Comparison of ENCODE assay signal across 10 mouse cellular contexts in genomic region chr2:90489839-90490238, GRCm38 (mm10).
DNase-seq lines count a peak whose midpoint lies in the region; ATAC-seq and TF ChIP-seq lines count a peak whose summit lies in the region.
"Had no signal": no experiment of that assay in that cellular context is flagged by ENCODE, and none has a peak within 500 bp of the region (broad histone marks: within the 10 kb centered on the region; RNA-seq: fewer than 3 reads in every experiment).

No protein-coding gene starts in this region.

- TF ChIP-seq CTCF in heart, adult 2 months (IDR thresholded peaks at IDR 0.05): no peak

- peak in 1 of 2 experiments; percentile 44 for DNase-seq in heart, adult 2 months
- no peak for DNase-seq in heart, postnatal 4 days
- no peak for DNase-seq in midbrain, embryonic 14.5 days
- peak; percentile 66 to 77 for DNase-seq in cerebellum, postnatal 25 days
- no peak for DNase-seq in spleen, postnatal 10 days (ENCODE audit: low spot score in 2 of 2)

- no peak overlapping the region for H3K4me2 ChIP-seq in midbrain, embryonic 13.5 days (replicated peaks)
- H3K4me2 ChIP-seq in midbrain, embryonic 14.5 days (ENCODE audit: low read length): no peak overlapping the region
- no peak overlapping the region for H3K4me2 ChIP-seq in stomach, embryonic 15.5 days
- H3K4me2 ChIP-seq in forebrain, embryonic 13.5 days: no peak overlapping the region
- H3K4me2 ChIP-seq: liver, embryonic 15.5 days; neural tube, embryonic 12.5 days had no signal

- no peak for TF ChIP-seq EP300 in heart, adult 2 months (IDR thresholded peaks at IDR 0.05; ENCODE audit: insufficient read depth, low read depth, low read length)

- 52% methylated on average over 4 of the region's 4 CpGs for WGBS in heart, adult 2 months
- 51% methylated on average over 4 of the region's 4 CpGs for WGBS in midbrain, embryonic 13.5 days
- 47% methylated on average over 4 of the region's 4 CpGs for WGBS in midbrain, embryonic 14.5 days
- WGBS in stomach, embryonic 15.5 days: 55% methylated on average over 4 of the region's 4 CpGs
- WGBS in forebrain, embryonic 13.5 days: 56% methylated on average over 4 of the region's 4 CpGs

- intact Hi-C loops in heart, adult 2 months (cut with DNase I): no loop called here

- no peaks in the 10 kb centered on the region for H3K9me3 ChIP-seq in midbrain, embryonic 13.5 days
- no peaks in the 10 kb centered on the region for H3K9me3 ChIP-seq in midbrain, embryonic 14.5 days (ENCODE audit: control insufficient read depth, low read length)
- no peaks in the 10 kb centered on the region for H3K9me3 ChIP-seq in stomach, embryonic 15.5 days
- no peaks in the 10 kb centered on the region for H3K9me3 ChIP-seq in forebrain, embryonic 13.5 days (replicated peaks)
- H3K9me3 ChIP-seq: liver, embryonic 15.5 days; neural tube, embryonic 12.5 days had no signal

- H3K4me1 ChIP-seq in heart, adult 2 months (ENCODE audit: control insufficient read depth, insufficient read depth, low read length): peaks cover 6% of the 10 kb centered on the region
- H3K4me1 ChIP-seq in midbrain, embryonic 13.5 days (replicated peaks): peaks cover 19% of the 10 kb centered on the region
- peaks cover 4% of the 10 kb centered on the region; the same call in 1 of the 2 replicates for H3K4me1 ChIP-seq in midbrain, embryonic 14.5 days (ENCODE audit: control insufficient read depth, insufficient read depth, low read length)
- peaks cover 16% of the 10 kb centered on the region for H3K4me1 ChIP-seq in stomach, embryonic 15.5 days
- peaks cover 14% of the 10 kb centered on the region; the same call in 1 of the 2 replicates for H3K4me1 ChIP-seq in forebrain, embryonic 13.5 days
- H3K4me1 ChIP-seq: neural tube, embryonic 12.5 days had no signal

- H3K27ac ChIP-seq in heart, adult 2 months: peak overlapping the region; percentile 51
- no peak overlapping the region for H3K27ac ChIP-seq in midbrain, embryonic 13.5 days
- no peak overlapping the region for H3K27ac ChIP-seq in midbrain, embryonic 14.5 days (replicated peaks; ENCODE audit: low read depth, low read length)
- peak overlapping the region; percentile 54 for H3K27ac ChIP-seq in stomach, embryonic 15.5 days
- no peak overlapping the region for H3K27ac ChIP-seq in forebrain, embryonic 13.5 days
- H3K27ac ChIP-seq: liver, embryonic 15.5 days; neural tube, embryonic 12.5 days had no signal

- TF ChIP-seq POLR2A in heart, adult 2 months (IDR thresholded peaks at IDR 0.05; ENCODE audit: insufficient read depth, low read depth, low read length): no peak

- H3K27me3 ChIP-seq in heart, adult 2 months (ENCODE audit: control insufficient read depth, insufficient read depth, low read length): no peaks in the 10 kb centered on the region
- 0 out of 2 replicates have a peak, but pooled peaks cover 3% of the 10 kb centered on the region for H3K27me3 ChIP-seq in midbrain, embryonic 13.5 days
- H3K27me3 ChIP-seq in midbrain, embryonic 14.5 days (ENCODE audit: control insufficient read depth, insufficient read depth, low read length): no peaks in the 10 kb centered on the region
- 0 out of 2 replicates have a peak, but pooled peaks cover 4% of the 10 kb centered on the region for H3K27me3 ChIP-seq in stomach, embryonic 15.5 days (replicated peaks)
- no peaks in the 10 kb centered on the region for H3K27me3 ChIP-seq in forebrain, embryonic 13.5 days
- H3K27me3 ChIP-seq: liver, embryonic 15.5 days; neural tube, embryonic 12.5 days had no signal

- H3K36me3 ChIP-seq in heart, adult 2 months (ENCODE audit: control insufficient read depth, insufficient read depth, low read length): no peaks in the 10 kb centered on the region; the same call in 1 of the 2 replicates
- H3K36me3 ChIP-seq in midbrain, embryonic 13.5 days: no peaks in the 10 kb centered on the region
- no peaks in the 10 kb centered on the region for H3K36me3 ChIP-seq in midbrain, embryonic 14.5 days (ENCODE audit: control insufficient read depth, insufficient read depth, low read length)
- H3K36me3 ChIP-seq in stomach, embryonic 15.5 days: no peaks in the 10 kb centered on the region
- no peaks in the 10 kb centered on the region for H3K36me3 ChIP-seq in forebrain, embryonic 13.5 days (ENCODE audit: poor library complexity, severe bottlenecking)
- H3K36me3 ChIP-seq: liver, embryonic 15.5 days; neural tube, embryonic 12.5 days had no signal

- ATAC-seq in midbrain, embryonic 13.5 days: 0 out of 2 replicates have a peak, but pooled peaks have one; percentile 59
- no peak for ATAC-seq in midbrain, embryonic 14.5 days (ENCODE audit: low FRiP score, low TSS enrichment)
- ATAC-seq in stomach, embryonic 15.5 days (ENCODE audit: insufficient read depth, low FRiP score, low read depth): 0 out of 2 replicates have a peak, but pooled peaks have one; percentile 20
- no peak for ATAC-seq in forebrain, embryonic 13.5 days

- H3K4me3 ChIP-seq in heart, adult 2 months: no peak overlapping the region
- H3K4me3 ChIP-seq in midbrain, embryonic 13.5 days (replicated peaks): no peak overlapping the region
- no peak overlapping the region for H3K4me3 ChIP-seq in midbrain, embryonic 14.5 days (replicated peaks; ENCODE audit: low read depth, low read length)
- no peak overlapping the region for H3K4me3 ChIP-seq in stomach, embryonic 15.5 days (replicated peaks)
- no peak overlapping the region for H3K4me3 ChIP-seq in forebrain, embryonic 13.5 days
- H3K4me3 ChIP-seq: liver, embryonic 15.5 days; neural tube, embryonic 12.5 days had no signal

- no peak overlapping the region for H3K9ac ChIP-seq in heart, adult 2 months (ENCODE audit: low read depth, low read length)
- H3K9ac ChIP-seq in midbrain, embryonic 13.5 days (replicated peaks): no peak overlapping the region
- no peak overlapping the region for H3K9ac ChIP-seq in midbrain, embryonic 14.5 days (replicated peaks; ENCODE audit: low read length)
- no peak overlapping the region for H3K9ac ChIP-seq in stomach, embryonic 15.5 days
- H3K9ac ChIP-seq in forebrain, embryonic 13.5 days: no peak overlapping the region
- H3K9ac ChIP-seq: liver, embryonic 15.5 days; neural tube, embryonic 12.5 days had no signal

- no peaks in the 10 kb centered on the region for H3K79me2 ChIP-seq in heart, adult 2 months (replicated peaks; ENCODE audit: control insufficient read depth, insufficient read depth, low read length)

Comparison
In these comparisons a context has a peak if more than half of its experiments do, and no peak if none do; other contexts are left out.
1. ATAC-seq: peak in midbrain, embryonic 13.5 days (single experiment) and stomach, embryonic 15.5 days (single experiment); none in midbrain, embryonic 14.5 days (single experiment) and forebrain, embryonic 13.5 days (single experiment).
2. DNase-seq: peak in cerebellum, postnatal 25 days (2 of 2); none in heart, postnatal 4 days (single experiment), midbrain, embryonic 14.5 days (single experiment) and spleen, postnatal 10 days (0 of 2).
3. H3K27ac ChIP-seq: peak in heart, adult 2 months (single experiment) and stomach, embryonic 15.5 days (single experiment); none in midbrain, embryonic 13.5 days (single experiment), midbrain, embryonic 14.5 days (single experiment) and forebrain, embryonic 13.5 days (single experiment).